Mouse (Mus musculus) embryonic facial prominence, embryonic 13.5 days (tissue): Measurements from ENCODE around the gene Spata13. TPM values are rescaled to one million over a fixed set of nuclear protein-coding genes. Genes with fewer than 3 reads are reported as not detected.

Experiments used
- ATAC-seq: fragments of 200-750 bp; cut with Nextera tagmentation; 2 replicates; pipeline ENCODE4 v1.8.0; 2017; ENCODE audit warnings: low read depth; ENCODE audit not compliant: insufficient number of reproducible peaks, insufficient read depth, low FRiP score, low TSS enrichment
- H3K27ac ChIP-seq: fragments of 300-500 bp; sonication (generic); 2 replicates; pipeline ENCODE4 v1.5.1; 2015; ENCODE audit warnings: moderate library complexity, mild to moderate bottlenecking, inconsistent platforms
- H3K27me3 ChIP-seq: fragments of 300-500 bp; sonication (generic); 2 replicates; pipeline ENCODE4 v1.6.1; 2015; ENCODE audit warnings: mild to moderate bottlenecking, inconsistent platforms
- H3K36me3 ChIP-seq: fragments of 300-500 bp; sonication (generic); 2 replicates; pipeline ENCODE4 v1.6.1; 2015; ENCODE audit warnings: mild to moderate bottlenecking, inconsistent platforms
- H3K4me1 ChIP-seq: fragments of 300-500 bp; sonication (generic); 2 replicates; pipeline ENCODE4 v1.6.1; 2015; ENCODE audit warnings: inconsistent platforms
- H3K4me2 ChIP-seq: fragments of 300-500 bp; sonication (generic); 2 replicates; pipeline ENCODE4 v1.6.1; 2015; ENCODE audit warnings: moderate library complexity, mild to moderate bottlenecking, inconsistent platforms
- H3K4me3 ChIP-seq: fragments of 300-500 bp; sonication (generic); 2 replicates; pipeline ENCODE4 v1.5.1; 2015; ENCODE audit warnings: mild to moderate bottlenecking, inconsistent platforms
- H3K9ac ChIP-seq: fragments of 300-500 bp; sonication (generic); 2 replicates; pipeline ENCODE4 v1.6.1; 2015; ENCODE audit warnings: mild to moderate bottlenecking, inconsistent platforms
- H3K9me3 ChIP-seq: fragments of 300-500 bp; sonication (generic); 2 replicates; pipeline ENCODE4 v1.6.1; 2016; ENCODE audit warnings: inconsistent platforms
- WGBS: fragments of 180-500 bp; shearing (Covaris S2); methylation state at CpG from one replicate; pipeline ENCODE4 v1.1.7; 2015; ENCODE audit warnings: mixed read lengths; 5-methylcytosine and 5-hydroxymethylcytosine counted together
- polyA plus RNA-seq: library from polyadenylated mRNA; unstranded; fragments of >200 nt; fragmentation: Nextera tagmentation; extraction: Ambion mirVana; gene quantifications from 2 replicates; pipeline ENCODE4 v1.2.1, GENCODE M21; 2015

Spata13 gene
- polyA plus RNA-seq, 1 experiment from 2014 or later, result 15.8 TPM

DNA sequence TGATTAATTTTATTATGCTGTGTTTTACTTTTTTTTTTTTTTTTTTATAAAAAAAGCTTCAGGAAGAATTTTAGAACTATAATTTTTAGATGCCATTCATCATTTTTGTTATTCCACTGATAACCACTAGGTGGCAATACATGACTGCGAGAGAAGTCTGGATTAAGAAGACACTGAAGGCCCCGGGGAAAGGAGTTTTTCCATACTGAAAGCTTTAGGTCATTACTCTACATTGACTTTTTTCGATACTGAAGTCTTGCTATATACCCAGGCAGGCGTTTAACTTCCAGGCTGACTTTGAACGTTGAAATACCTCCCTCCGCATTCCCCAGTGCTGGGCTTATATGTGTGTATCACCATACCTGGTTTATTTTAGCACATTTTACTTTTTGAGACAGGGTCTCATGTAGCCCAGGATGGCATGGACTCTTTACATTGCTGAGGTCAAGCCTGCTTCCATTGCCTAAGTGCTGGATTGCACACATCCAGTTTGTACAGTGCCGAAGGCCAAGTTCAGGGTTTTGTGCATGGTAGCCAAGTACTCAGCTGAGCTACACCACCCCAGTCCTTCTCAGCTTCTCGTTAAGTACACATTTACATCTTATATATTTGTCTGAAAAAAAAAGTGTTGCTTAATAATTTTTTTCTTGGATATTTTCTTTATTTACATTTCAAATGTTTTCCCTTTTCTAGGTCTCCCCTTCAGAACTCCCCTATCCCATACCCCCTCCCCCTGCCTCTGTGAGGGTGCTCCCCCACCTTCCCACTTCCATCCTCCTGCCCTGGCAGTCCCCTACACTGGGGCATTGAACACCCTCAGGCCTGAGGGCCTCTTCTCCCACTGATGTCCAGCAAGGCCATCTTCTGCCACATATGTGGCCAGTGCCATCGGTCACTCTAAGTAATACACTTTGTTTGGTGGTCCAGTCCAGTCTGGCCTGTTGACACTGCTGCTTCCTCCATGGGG, 166.2 kb downstream of the Spata13 start:
- H3K4me2 ChIP-seq, result no peak overlapping the region
- H3K27me3 ChIP-seq, result no peaks in the 10 kb centered on the region
- ATAC-seq, result no peak
- no peak overlapping the region for H3K4me3 ChIP-seq
- peaks cover 6% of the 10 kb centered on the region; the same call in 1 of the 2 replicates for H3K4me1 ChIP-seq
- H3K27ac ChIP-seq, result no peak overlapping the region
- no peaks in the 10 kb centered on the region for H3K9me3 ChIP-seq
- 45% methylated on average over 9 of the region's 9 CpGs for WGBS
- H3K9ac ChIP-seq, result no peak overlapping the region
- H3K36me3 ChIP-seq, result peaks cover 55% of the 10 kb centered on the region

DNA sequence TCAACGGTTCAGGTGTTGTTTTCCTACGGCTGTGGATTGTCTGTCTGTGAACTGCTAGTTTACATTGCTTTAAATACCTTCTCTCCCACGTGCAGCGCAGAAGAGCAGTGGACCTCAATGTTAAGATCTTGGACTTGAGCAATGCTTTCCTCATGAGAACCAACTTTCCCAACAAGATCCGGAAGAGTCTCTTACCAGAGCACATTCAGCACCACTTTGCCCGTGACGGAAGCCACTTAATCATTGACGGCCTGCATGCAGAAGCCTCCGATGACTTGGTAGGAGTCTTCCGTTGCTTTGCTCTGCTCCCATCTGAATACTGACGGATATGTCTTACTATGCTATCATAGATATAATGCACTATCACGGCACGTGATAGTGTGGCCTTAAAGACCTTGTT, 168.2 kb downstream of the Spata13 start:
- Histone ChIP-seq H3K4me2 (no peak overlapping the region), H3K27ac (no peak overlapping the region), H3K4me3 (no peak overlapping the region), H3K4me1 (peaks cover 24% of the 10 kb centered on the region), H3K27me3 (no peaks in the 10 kb centered on the region), H3K9ac (no peak overlapping the region), H3K9me3 (no peaks in the 10 kb centered on the region), H3K36me3 (peaks cover 43% of the 10 kb centered on the region)
- 91% methylated on average over 13 of the region's 13 CpGs for WGBS
- no peak for ATAC-seq

DNA sequence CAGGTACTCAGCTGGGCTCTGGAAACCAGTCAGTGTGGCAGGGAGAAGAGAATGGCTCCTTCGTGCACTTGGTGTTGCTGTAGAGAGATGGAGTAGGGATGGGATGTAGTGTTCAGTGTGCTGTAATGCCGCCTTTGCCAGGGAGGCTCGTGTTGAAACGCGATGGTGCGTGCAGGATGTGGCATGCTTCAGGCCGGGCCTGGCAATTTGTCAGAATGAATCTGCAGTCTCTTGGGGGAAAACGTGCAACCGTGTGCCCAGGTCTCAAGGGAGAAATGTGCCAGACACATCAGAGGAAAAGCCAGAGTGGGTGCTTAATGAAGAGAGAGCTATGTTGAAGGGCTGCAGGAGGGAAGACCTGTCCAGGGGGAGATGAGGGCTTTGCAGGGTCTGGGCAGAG, 171.2 kb downstream of the Spata13 start:
- Histone ChIP-seq H3K27me3 (no peaks in the 10 kb centered on the region), H3K27ac (0 out of 2 replicates have a peak overlapping the region, but pooled peaks have one; percentile 85), H3K4me1 (peaks cover 32% of the 10 kb centered on the region), H3K9ac (0 out of 2 replicates have a peak overlapping the region, but pooled peaks have one; percentile 11), H3K9me3 (no peaks in the 10 kb centered on the region), H3K36me3 (peaks cover 26% of the 10 kb centered on the region), H3K4me2 (no peak overlapping the region), H3K4me3 (no peak overlapping the region)
- no peak for ATAC-seq
- WGBS, result 78% methylated on average over 9 of the region's 9 CpGs

DNA sequence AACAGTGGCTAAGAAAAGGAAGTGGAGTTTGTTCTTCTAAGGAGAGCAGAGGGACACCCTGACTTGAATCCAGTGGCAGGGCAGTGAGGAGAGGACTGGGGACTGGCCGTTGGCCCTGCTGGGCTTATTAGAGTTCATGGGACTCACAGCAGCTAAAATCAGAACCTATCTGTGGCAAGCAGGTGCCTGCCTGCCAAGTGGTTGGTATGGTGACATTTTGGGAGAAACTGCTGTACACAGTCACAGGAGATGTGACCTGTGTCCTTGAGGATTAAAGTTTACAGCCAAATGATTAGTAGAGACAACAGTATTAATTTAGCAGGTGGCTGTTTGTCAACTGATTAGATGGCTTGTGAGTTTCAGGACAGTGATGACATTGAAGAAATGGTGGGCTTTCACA, 172.1 kb downstream of the Spata13 start:
- Histone ChIP-seq H3K4me2 (no peak overlapping the region), H3K36me3 (peaks cover 26% of the 10 kb centered on the region), H3K27me3 (no peaks in the 10 kb centered on the region), H3K9me3 (no peaks in the 10 kb centered on the region), H3K27ac (peak overlapping the region; percentile 85), H3K9ac (no peak overlapping the region), H3K4me1 (peaks cover 31% of the 10 kb centered on the region), H3K4me3 (no peak overlapping the region)
- whole genome bisulfite sequencing, result 80% methylated on average over 1 of the region's 1 CpGs
- no peak for ATAC-seq

DNA sequence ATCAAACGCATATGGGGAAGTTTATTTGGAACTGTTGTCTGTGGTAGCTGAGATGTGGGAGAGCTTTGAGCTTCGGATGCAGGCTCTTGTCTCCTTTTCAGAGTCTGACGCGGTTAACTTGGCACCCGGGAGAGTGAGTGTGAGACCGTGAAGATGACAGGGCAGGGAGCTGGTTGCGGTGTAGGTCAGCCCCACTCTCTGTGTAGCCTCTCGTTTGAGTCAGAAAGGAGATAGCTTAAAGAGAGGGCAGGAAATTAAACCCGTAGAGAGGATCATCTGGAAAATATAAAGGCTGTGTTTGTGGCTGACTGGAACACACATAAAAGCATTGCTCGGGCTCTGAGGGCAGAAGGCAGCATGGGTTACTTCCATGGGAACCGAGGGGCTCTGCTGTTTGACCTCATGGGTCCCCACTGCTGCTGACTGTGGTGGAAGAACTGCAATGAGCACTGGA, 173.1 kb downstream of the Spata13 start:
- 18% methylated on average over 11 of the region's 11 CpGs for WGBS
- peak overlapping the region; percentile 40 for H3K4me2 ChIP-seq
- H3K4me3 ChIP-seq, result no peak overlapping the region
- peak; percentile 71; the same call in 1 of the 2 replicates for ATAC-seq
- H3K9me3 ChIP-seq, result no peaks in the 10 kb centered on the region
- H3K4me1 ChIP-seq, result peaks cover 31% of the 10 kb centered on the region
- no peaks in the 10 kb centered on the region for H3K27me3 ChIP-seq
- H3K9ac ChIP-seq, result no peak overlapping the region
- peak overlapping the region; percentile 85 for H3K27ac ChIP-seq
- peaks cover 27% of the 10 kb centered on the region for H3K36me3 ChIP-seq

DNA sequence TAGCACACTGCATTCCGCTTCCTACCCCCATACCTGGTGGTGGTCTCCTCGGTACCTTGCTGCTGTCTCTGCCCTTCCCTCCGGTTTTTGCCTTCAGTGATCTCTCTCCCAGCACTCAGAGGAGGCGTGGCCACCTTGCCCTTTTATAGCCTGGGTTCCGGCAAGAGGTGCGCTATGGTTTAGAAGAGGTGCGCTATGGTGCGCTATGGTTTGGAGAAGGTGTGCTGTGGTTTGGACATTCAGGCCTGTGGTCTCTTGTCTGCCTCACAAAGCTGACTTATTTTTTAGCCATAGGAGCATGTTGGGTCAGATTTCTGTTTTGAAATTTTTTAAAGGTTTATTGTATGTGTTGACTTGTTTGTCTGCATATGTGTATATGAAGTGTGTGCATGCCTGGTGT, 176.1 kb downstream of the Spata13 start:
- WGBS, result 90% methylated on average over 8 of the region's 8 CpGs
- H3K9me3 ChIP-seq, result no peaks in the 10 kb centered on the region
- H3K4me2 ChIP-seq, result no peak overlapping the region
- H3K9ac ChIP-seq, result no peak overlapping the region
- H3K4me1 ChIP-seq, result peaks cover 30% of the 10 kb centered on the region
- no peak for ATAC-seq
- H3K27ac ChIP-seq, result no peak overlapping the region
- no peaks in the 10 kb centered on the region for H3K27me3 ChIP-seq
- H3K36me3 ChIP-seq, result peaks cover 31% of the 10 kb centered on the region
- no peak overlapping the region for H3K4me3 ChIP-seq

DNA sequence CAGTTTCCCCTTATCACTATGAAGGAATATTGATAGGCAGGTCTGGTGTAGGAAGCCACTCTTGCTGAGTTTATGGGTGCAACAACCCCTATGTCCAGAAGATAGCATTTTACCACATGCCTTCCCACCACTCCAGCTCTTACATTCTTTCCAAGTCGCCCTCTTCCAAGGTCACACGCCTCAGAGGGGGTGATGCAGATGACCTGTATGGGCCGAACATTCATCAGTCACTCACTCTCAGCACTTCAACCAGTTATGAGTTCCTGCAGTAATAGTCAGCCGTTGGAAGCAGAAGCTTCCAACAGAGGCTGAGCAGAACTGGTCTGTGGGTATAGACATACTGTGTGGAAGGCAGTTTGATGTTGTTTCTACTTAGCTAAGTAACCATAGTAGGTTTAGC, 177.7 kb downstream of the Spata13 start:
- Histone ChIP-seq H3K9me3 (no peaks in the 10 kb centered on the region), H3K4me1 (peaks cover 14% of the 10 kb centered on the region), H3K4me3 (no peak overlapping the region), H3K9ac (no peak overlapping the region), H3K27ac (no peak overlapping the region), H3K36me3 (peaks cover 38% of the 10 kb centered on the region), H3K4me2 (no peak overlapping the region), H3K27me3 (no peaks in the 10 kb centered on the region)
- no peak for ATAC-seq
- WGBS, result 93% methylated on average over 4 of the region's 4 CpGs

Other genes starting within 250 kb of the Spata13 start
- gene C1qtnf9, start 134.1 kb downstream of the Spata13 start, polyA plus RNA-seq, result 0.80 and 1.0 TPM in 2 replicates
- gene Mipep, start 150.6 kb downstream of the Spata13 start, polyA plus RNA-seq, result 20.5 and 24.4 TPM in 2 replicates